Mouse (Mus musculus): ENCODE measurements around the gene Asb15.

DNA sequence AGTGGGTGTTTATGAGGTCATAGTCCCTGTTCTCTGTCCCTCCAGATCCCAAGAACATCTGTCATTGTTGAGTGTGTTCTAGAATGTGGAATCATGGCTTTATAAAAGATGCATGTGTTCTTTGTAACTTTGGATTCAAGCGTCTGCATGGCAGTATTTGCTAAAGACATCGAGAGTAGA, at the start of gene Asb15:
- TF ChIP-seq CTCF (IDR thresholded peaks at IDR 0.05; ENCODE audit: borderline replicate concordance, control insufficient read depth, extremely low read depth, insufficient read depth, low read length, poor library complexity) = no peak
- no peak for TF ChIP-seq POLR2A (IDR thresholded peaks at IDR 0.05; ENCODE audit: control insufficient read depth, extremely low read depth, insufficient read depth, low read length, poor library complexity)
